Mouse (Mus musculus) G1E (cell line): ENCODE results near the gene Gm20503. TPM values are rescaled to one million over a fixed set of nuclear protein-coding genes. Genes with fewer than 3 reads are reported as not detected.

Source experiments
- ATAC-seq: 2 replicates; pipeline ENCODE4 v1.8.0; 2016; ENCODE audit warnings: mild to moderate bottlenecking; ENCODE audit not compliant: insufficient number of reproducible peaks, poor library complexity, low FRiP score, severe bottlenecking; ENCODE audit errors: extremely low read depth
- DNase-seq: peaks from one replicate; pipeline ENCODE4 v3.0.0; 2012; ENCODE audit warnings: low spot score
- H3K27me3 ChIP-seq: 2 replicates; pipeline ENCODE4 v1.6.1; 2012; ENCODE audit warnings: mild to moderate bottlenecking, low read length, inconsistent platforms; ENCODE audit not compliant: insufficient read depth
- H3K36me3 ChIP-seq: replicated peaks from 2 replicates; pipeline ENCODE3; 2012; ENCODE audit warnings: mild to moderate bottlenecking, inconsistent platforms
- H3K4me1 ChIP-seq: 2 replicates; pipeline ENCODE4 v1.6.1; 2012; ENCODE audit warnings: low read depth, low read length, inconsistent platforms, mixed read lengths; ENCODE audit not compliant: insufficient read depth
- H3K4me3 ChIP-seq: 2 replicates; pipeline ENCODE4 v1.5.1; 2012; ENCODE audit warnings: low read depth, mild to moderate bottlenecking, inconsistent platforms, low read length, moderate library complexity, mixed read lengths
- H3K9me3 ChIP-seq: replicated peaks from 2 replicates; pipeline ENCODE4 v1.6.1; 2012; ENCODE audit warnings: inconsistent platforms
- CTCF ChIP-seq: IDR thresholded peaks from 2 replicates; pipeline ENCODE4 v1.5.1; 2012; ENCODE audit warnings: low read depth, low read length, inconsistent platforms, mixed read lengths
- GATA1 ChIP-seq: IDR thresholded peaks from 2 replicates; pipeline ENCODE4 v1.6.1; 2012; ENCODE audit warnings: borderline replicate concordance, low read length, inconsistent platforms, mixed read lengths
- GATA2 ChIP-seq: IDR thresholded peaks from 2 replicates; pipeline ENCODE4 v1.6.1; 2012; ENCODE audit warnings: low read depth, low read length, inconsistent platforms, borderline replicate concordance
- POLR2AphosphoS5 ChIP-seq: IDR thresholded peaks from 2 replicates; pipeline ENCODE4 v1.6.1; 2012; ENCODE audit warnings: low read depth, low read length, inconsistent platforms; ENCODE audit not compliant: insufficient replicate concordance
- TAL1 ChIP-seq: conservative IDR thresholded peaks from 2 replicates; pipeline ENCODE4 v1.6.1; 2012; ENCODE audit warnings: low read depth, low read length, inconsistent platforms, mixed read lengths
- polyA plus RNA-seq: library from polyadenylated mRNA; stranded (reverse); fragments of >175 nt; gene quantifications from 2 replicates; pipeline ENCODE4 v1.2.3, GENCODE M21; 2012
- total RNA-seq, 2 experiments: library from RNA; stranded (forward) in 1 of 2; stranded (reverse) in 1 of 2; fragments of 200-1000 nt in 1 of 2; fragments of >200 nt in 1 of 2; fragmentation: Nextera tagmentation in 1 of 2; gene quantifications; 2 replicates each; pipeline ENCODE4 v1.2.3; 2014 to 2017

Gene Gm20503
- total and polyA plus RNA-seq, 3 experiments, result not detected

DNA sequence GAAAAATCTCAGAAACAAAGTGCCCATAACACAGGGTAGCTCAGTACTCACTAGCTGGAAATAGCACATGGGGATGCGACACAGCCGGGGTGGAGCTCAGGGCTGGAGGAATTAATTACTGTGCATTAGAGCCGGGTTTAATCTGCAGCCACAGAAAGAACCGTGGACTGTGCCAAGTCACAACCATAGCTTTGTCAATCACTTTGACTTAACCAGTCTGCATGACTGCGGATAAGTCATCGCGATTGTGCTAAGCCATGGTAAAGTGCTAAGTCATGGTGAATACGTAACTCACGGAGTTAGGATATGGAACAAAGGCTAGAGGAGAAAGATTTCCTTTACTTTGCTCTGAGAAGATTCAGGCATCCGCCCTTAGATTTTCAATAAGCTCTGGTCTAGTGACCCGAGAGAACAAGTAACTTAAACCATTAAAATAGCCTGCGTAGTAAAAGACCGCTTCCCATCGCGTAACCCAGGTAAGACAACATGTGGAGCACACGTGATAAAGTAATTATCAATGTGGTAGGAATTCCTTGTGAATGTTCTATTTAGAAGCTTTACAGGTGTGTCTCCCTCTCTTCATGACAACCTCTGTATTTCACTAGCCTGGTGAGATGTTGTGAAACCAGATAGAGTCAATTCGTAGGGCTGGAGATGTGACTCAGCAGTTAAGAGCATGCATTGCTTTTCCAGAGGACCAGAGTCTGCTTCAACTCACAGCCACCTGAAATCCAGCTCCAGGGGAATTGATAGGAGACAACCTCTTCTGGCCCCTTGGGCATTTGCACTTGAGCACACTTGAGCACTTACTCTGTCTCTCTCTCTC is 12.2 kb upstream of the Gm20503 start:
- peaks cover 40% of the 10 kb centered on the region for H3K27me3 ChIP-seq
- no peak for DNase-seq
- no peaks in the 10 kb centered on the region for H3K36me3 ChIP-seq
- H3K9me3 ChIP-seq, result no peaks in the 10 kb centered on the region
- peak; percentile 43; the same call in 1 of the 2 replicates for ATAC-seq
- peaks cover 57% of the 10 kb centered on the region for H3K4me1 ChIP-seq
- TF ChIP-seq POLR2AphosphoS5 (no peak), GATA1 (no peak), CTCF (no peak), GATA2 (no peak), TAL1 (no peak)
- H3K4me3 ChIP-seq, result no peak overlapping the region

DNA sequence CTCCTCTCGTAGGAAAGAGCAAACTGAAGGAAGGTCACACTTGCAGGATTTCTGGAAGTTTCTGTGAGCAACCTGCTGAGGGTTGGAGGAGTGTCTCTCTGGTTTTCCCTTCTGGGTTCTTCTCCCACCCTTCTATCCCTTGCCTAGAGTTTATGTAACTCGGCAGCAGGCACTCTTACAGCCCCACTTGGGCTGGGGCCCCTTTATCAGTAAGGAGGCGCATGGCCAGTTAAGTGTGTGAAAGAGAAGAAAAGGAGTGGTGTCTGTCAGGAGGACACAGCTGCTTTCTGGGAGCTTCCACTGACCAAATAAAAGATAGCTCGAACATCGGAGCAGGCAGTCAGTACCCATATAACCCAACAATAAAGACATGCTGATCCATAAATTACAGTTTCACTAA is 10.8 kb upstream of the Gm20503 start:
- no peak for TF ChIP-seq CTCF
- no peak for TF ChIP-seq TAL1
- no peak for TF ChIP-seq GATA1
- Histone ChIP-seq H3K4me1 (peaks cover 45% of the 10 kb centered on the region), H3K4me3 (no peak overlapping the region), H3K36me3 (no peaks in the 10 kb centered on the region), H3K9me3 (no peaks in the 10 kb centered on the region), H3K27me3 (peaks cover 40% of the 10 kb centered on the region)
- no peak for ATAC-seq
- no peak for DNase-seq

DNA sequence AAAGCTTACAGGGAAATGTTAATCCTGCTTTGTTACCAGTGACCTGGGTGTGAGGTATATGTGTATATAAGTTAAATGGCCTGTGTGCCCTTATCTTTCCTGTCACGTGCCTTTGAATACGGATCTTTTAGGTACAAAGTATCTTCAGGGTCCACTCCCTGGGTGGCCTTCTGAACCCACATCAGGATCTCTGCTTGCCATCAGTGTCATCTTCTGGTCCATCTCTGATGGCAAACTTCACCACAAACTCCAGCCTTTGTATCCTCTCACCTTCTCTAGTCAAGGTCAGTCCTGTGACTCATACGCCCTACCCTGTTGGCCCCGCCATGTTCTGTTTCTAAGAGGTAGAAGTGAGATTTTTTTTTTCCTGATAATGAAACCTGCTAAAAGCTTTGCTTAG is 8.2 kb upstream of the Gm20503 start, which contains the start of gene Dnajc25:
Gene Dnajc25 (plus strand): TSS at position 301 of the 400 bp plus-strand sequence.
- Histone ChIP-seq H3K9me3 (no peaks in the 10 kb centered on the region), H3K27me3 (peaks cover 40% of the 10 kb centered on the region), H3K4me3 (no peak within 1 kb of the TSS), H3K4me1 (peaks cover 37% of the 10 kb centered on the region), H3K36me3 (no peaks in the 10 kb centered on the region)
- DNase-seq (no peak), ATAC-seq (no peak)
- TF ChIP-seq POLR2AphosphoS5 (no peak), CTCF (no peak), GATA2 (no peak), TAL1 (no peak), GATA1 (no peak)

DNA sequence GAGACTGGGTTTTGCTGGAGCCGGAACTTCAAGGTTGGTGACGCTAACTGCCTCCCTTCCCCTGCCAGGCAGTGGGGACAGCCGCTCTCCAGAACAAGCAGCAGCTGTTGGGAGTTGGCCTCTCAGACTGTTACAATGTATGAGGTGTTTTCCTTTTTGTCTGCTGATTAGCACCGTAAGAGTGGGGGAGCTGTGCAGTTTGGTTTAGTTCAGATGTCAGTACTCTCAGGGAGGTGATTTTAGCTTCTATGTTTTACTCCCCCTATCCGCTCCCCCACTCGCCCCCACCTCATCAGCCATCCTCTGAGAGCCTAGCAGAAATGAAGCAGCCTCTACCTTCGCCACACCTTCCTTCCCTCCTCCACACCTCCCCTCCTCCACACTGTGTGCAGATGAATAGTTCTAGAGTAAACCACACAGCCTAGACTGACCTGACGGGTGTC is 7.7 kb upstream of the Gm20503 start:
- DNase-seq, result no peak
- Histone ChIP-seq H3K4me1 (peaks cover 38% of the 10 kb centered on the region), H3K4me3 (no peak overlapping the region), H3K9me3 (no peaks in the 10 kb centered on the region), H3K36me3 (no peaks in the 10 kb centered on the region), H3K27me3 (peaks cover 40% of the 10 kb centered on the region)
- ATAC-seq, result no peak
- TF ChIP-seq POLR2AphosphoS5 (no peak), GATA2 (no peak), CTCF (no peak), GATA1 (no peak), TAL1 (no peak)

DNA sequence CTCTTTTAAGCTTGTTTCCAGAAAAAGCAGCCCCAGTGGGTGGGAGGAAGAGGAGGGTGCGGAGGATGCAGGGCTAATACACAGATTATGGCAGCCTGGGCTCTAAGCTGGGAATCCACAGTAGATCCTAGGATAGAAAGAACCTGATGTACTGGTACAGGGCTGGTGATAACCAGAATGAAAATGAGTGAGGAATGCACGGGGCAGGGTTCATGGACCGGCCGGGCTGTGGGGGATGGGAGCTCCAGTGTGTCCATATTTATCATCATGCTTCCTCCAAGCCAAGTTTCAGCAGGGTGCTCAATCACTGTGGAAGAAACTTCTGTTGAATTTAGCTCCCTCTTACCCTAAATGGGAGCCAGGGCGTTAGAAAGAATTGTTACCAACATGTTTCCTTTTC is 5.9 kb upstream of the Gm20503 start:
- Histone ChIP-seq H3K27me3 (peaks cover 32% of the 10 kb centered on the region), H3K4me1 (peaks cover 25% of the 10 kb centered on the region), H3K4me3 (no peak overlapping the region), H3K36me3 (no peaks in the 10 kb centered on the region), H3K9me3 (no peaks in the 10 kb centered on the region)
- TF ChIP-seq TAL1 (no peak), GATA2 (no peak), CTCF (no peak), POLR2AphosphoS5 (no peak), GATA1 (no peak)
- ATAC-seq, result no peak
- DNase-seq, result no peak

DNA sequence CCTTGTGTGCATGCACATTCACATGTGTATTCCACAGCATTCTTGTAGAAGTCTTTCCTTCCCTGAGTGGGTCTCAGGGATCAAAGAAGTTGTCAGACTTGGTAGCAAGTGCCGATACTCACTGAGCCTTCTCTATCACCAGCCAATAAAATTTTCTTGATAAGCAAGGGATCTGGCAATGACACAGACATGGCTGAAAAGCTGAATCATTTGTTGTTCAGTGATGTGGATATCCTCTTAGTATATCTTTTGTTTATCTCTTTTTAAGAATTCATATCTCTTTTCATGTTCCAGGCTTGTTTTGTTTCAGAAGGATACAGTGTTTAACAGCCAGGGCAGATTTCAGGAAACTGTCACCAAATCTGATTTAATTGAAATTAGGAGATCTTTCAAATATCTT is 4.3 kb upstream of the Gm20503 start:
- no peak for TF ChIP-seq GATA1
- no peak for TF ChIP-seq GATA2
- no peak for TF ChIP-seq POLR2AphosphoS5
- TF ChIP-seq CTCF, result no peak
- TF ChIP-seq TAL1, result no peak
- Histone ChIP-seq H3K27me3 (peaks cover 19% of the 10 kb centered on the region), H3K36me3 (no peaks in the 10 kb centered on the region), H3K4me1 (peaks cover 24% of the 10 kb centered on the region), H3K9me3 (no peaks in the 10 kb centered on the region), H3K4me3 (no peak overlapping the region)
- no peak for DNase-seq
- ATAC-seq, result no peak
